Mouse (Mus musculus) left cerebral cortex, adult 2 months (tissue): ENCODE data around the gene Sp2. TPM values are rescaled to one million over a fixed set of nuclear protein-coding genes. Genes with fewer than 3 reads are reported as not detected.

ENCODE experiments used
- DNase-seq, 2 experiments: peaks; one replicate each; pipeline ENCODE4 v3.0.0; 2021 to 2022; ENCODE audit warnings: low spot score in 2 of 2, mixed read lengths in 1 of 2; ENCODE audit errors: extremely low spot score in 1 of 2
- H3K27ac ChIP-seq: fragments of 200-600 bp; 2 replicates; pipeline ENCODE4 v1.8.1; 2022
- H3K4me3 ChIP-seq: fragments of 200-600 bp; 2 replicates; pipeline ENCODE4 v1.8.1; 2022
- CTCF ChIP-seq: fragments of 200-600 bp; IDR thresholded peaks from 2 replicates; pipeline ENCODE4 v1.8.1; 2022; ENCODE audit warnings: antibody characterized with exemption, mild to moderate bottlenecking, moderate library complexity
- intact Hi-C: fragments of 180-260 bp; cut with DNase I; formaldehyde crosslinking; loops from one replicate; pipeline ENCODE4 v1.15.1; 2025
- total RNA-seq, 2 experiments: library from RNA; stranded (reverse); gene quantifications; 2 replicates each; pipeline ENCODE4 v1.2.3; 2021

Sp2 gene
- total RNA-seq, 2 experiments from 2014 or later = 12.6 to 15.2 TPM

- TF ChIP-seq CTCF = no peak
- no peak overlapping the region for H3K27ac ChIP-seq
- intact Hi-C loops = no loop called here
- no peak for DNase-seq
- H3K4me3 ChIP-seq = no peak overlapping the region
These were observed 8.7 kb upstream of the Sp2 start for GRCm38 (mm10) chr11:96991501-96991900.

- intact Hi-C loops = no loop called here
- TF ChIP-seq CTCF = no peak; the same call in 1 of the 2 replicates
These were observed 5.3 kb upstream of the Sp2 start for GRCm38 (mm10) chr11:96987873-96988655.

GRCm38 (mm10) chr11:96986463-96986862 lies 3.7 kb upstream of the Sp2 start:
- H3K27ac ChIP-seq = no peak overlapping the region
- no peak for DNase-seq
- no peak for TF ChIP-seq CTCF
- no peak overlapping the region for H3K4me3 ChIP-seq
- intact Hi-C loops = no loop called here

More at GRCm38 (mm10) chr11:96987873-96988655, 5.3 kb upstream of the Sp2 start:
- no peak overlapping the region for H3K27ac ChIP-seq
- H3K4me3 ChIP-seq = peak overlapping the region; percentile 28
- peak in 1 of 2 experiments; percentile 35 for DNase-seq

GRCm38 (mm10) chr11:96984903-96985302 lies 2.1 kb upstream of the Sp2 start:
- no peak for DNase-seq
- no peak overlapping the region for H3K27ac ChIP-seq
- no peak for TF ChIP-seq CTCF
- no peak overlapping the region for H3K4me3 ChIP-seq
- intact Hi-C loops = loop anchor here (5.0 kb wide), 1 partner anchor 162 kb away; no protein-coding TSS in a partner anchor

- Histone ChIP-seq H3K4me3 (no peak overlapping the region), H3K27ac (no peak overlapping the region)
- intact Hi-C loops = loop anchor here (1.0 to 5.0 kb wide), 3 partner anchors 40 to 165 kb away; no protein-coding TSS in a partner anchor
- peak; percentile 80 to 84 for DNase-seq
- TF ChIP-seq CTCF = peak; percentile 96
These were observed 404 bp downstream of the Sp2 start for GRCm38 (mm10) chr11:96982355-96982754.

GRCm38 (mm10) chr11:96981461-96981860 lies 1.3 kb downstream of the Sp2 start:
- no peak for DNase-seq
- no peak for TF ChIP-seq CTCF
- Histone ChIP-seq H3K4me3 (no peak overlapping the region), H3K27ac (no peak overlapping the region)
- intact Hi-C loops = loop anchor here (5.0 kb wide), 1 partner anchor 166 kb away; no protein-coding TSS in a partner anchor

GRCm38 (mm10) chr11:96980021-96980420 lies 2.7 kb downstream of the Sp2 start:
- H3K27ac ChIP-seq = no peak overlapping the region
- intact Hi-C loops = loop anchor here (5.0 kb wide), 1 partner anchor 167 kb away; no protein-coding TSS in a partner anchor
- TF ChIP-seq CTCF = no peak
- no peak overlapping the region for H3K4me3 ChIP-seq
- DNase-seq = no peak

GRCm38 (mm10) chr11:96979329-96979728 lies 3.4 kb downstream of the Sp2 start:
- H3K27ac ChIP-seq = no peak overlapping the region
- intact Hi-C loops = no loop called here
- TF ChIP-seq CTCF = no peak
- no peak for DNase-seq
- H3K4me3 ChIP-seq = no peak overlapping the region

- intact Hi-C loops = no loop called here
- no peak for DNase-seq
- H3K4me3 ChIP-seq = peak overlapping the region; percentile 70
- peak overlapping the region; percentile 89 for H3K27ac ChIP-seq
- TF ChIP-seq CTCF = no peak
These were observed 4.1 kb downstream of the Sp2 start for GRCm38 (mm10) chr11:96978401-96979246.

GRCm38 (mm10) chr11:96977606-96978400 lies 5.0 kb downstream of the Sp2 start:
- Histone ChIP-seq H3K27ac (peak overlapping the region; percentile 98), H3K4me3 (peak overlapping the region; percentile 82)
- peak; percentile 99 to 100 for DNase-seq
- no peak for TF ChIP-seq CTCF
- intact Hi-C loops = loop anchor here (2.0 kb wide), 1 partner anchor 61 kb away; the partner anchor contains the start of gene Cdk5rap3

- peak; percentile 23 for TF ChIP-seq CTCF
- intact Hi-C loops = loop anchor here (2.0 kb wide), 1 partner anchor 60 kb away; the partner anchor contains the start of gene Cdk5rap3
- peak overlapping the region; percentile 98 for H3K27ac ChIP-seq
- DNase-seq = peak; percentile 84 to 87
- peak overlapping the region; percentile 82 for H3K4me3 ChIP-seq
These were observed 5.7 kb downstream of the Sp2 start for GRCm38 (mm10) chr11:96976911-96977591.
